Mouse (Mus musculus) thymus, adult 2 months (tissue): Measurements from ENCODE around the gene Slc6a6. TPM values are rescaled to one million over a fixed set of nuclear protein-coding genes. Genes with fewer than 3 reads are reported as not detected.

Experiments
- DNase-seq: peaks from one replicate; pipeline ENCODE4 v3.0.0; 2021
- H3K27ac ChIP-seq: fragments of 200-500 bp; 2 replicates; pipeline ENCODE4 v1.5.1; 2012; ENCODE audit warnings: low read length, control low read depth; ENCODE audit not compliant: control insufficient read depth, insufficient read depth
- H3K27me3 ChIP-seq: fragments of 200-500 bp; 2 replicates; pipeline ENCODE4 v1.6.1; 2012; ENCODE audit warnings: mild to moderate bottlenecking, low read length, moderate library complexity, mixed read lengths; ENCODE audit not compliant: control insufficient read depth, insufficient read depth
- H3K36me3 ChIP-seq: fragments of 200-500 bp; 2 replicates; pipeline ENCODE4 v1.6.1; 2012; ENCODE audit warnings: mild to moderate bottlenecking, low read length, moderate library complexity; ENCODE audit not compliant: control insufficient read depth, insufficient read depth
- H3K4me1 ChIP-seq: fragments of 200-500 bp; replicated peaks from 2 replicates; pipeline ENCODE4 v1.6.1; 2012; ENCODE audit warnings: low read length; ENCODE audit not compliant: control insufficient read depth, insufficient read depth
- H3K4me3 ChIP-seq: fragments of 200-500 bp; 2 replicates; pipeline ENCODE4 v1.5.1; 2012; ENCODE audit warnings: mild to moderate bottlenecking, low read length, control low read depth, moderate library complexity; ENCODE audit not compliant: control insufficient read depth, insufficient read depth
- CTCF ChIP-seq: fragments of 200-500 bp; IDR thresholded peaks from 2 replicates; pipeline ENCODE4 v1.5.1; 2012; ENCODE audit warnings: mild to moderate bottlenecking, control low read depth, low read length, moderate library complexity, borderline replicate concordance; ENCODE audit not compliant: control insufficient read depth, poor library complexity, insufficient read depth; ENCODE audit errors: extremely low read depth
- POLR2A ChIP-seq: fragments of 200-500 bp; IDR thresholded peaks from 2 replicates; pipeline ENCODE4 v1.6.1; 2012; ENCODE audit warnings: mild to moderate bottlenecking, low read length, control low read depth, moderate library complexity; ENCODE audit not compliant: control insufficient read depth, poor library complexity, insufficient read depth; ENCODE audit errors: extremely low read depth
- WGBS: fragments of 180-500 bp; shearing (Covaris S2); methylation state at CpG from one replicate; pipeline ENCODE4 v1.1.7; 2018; 5-methylcytosine and 5-hydroxymethylcytosine counted together
- polyA plus RNA-seq: library from polyadenylated mRNA; depleted of rRNA; stranded (reverse); fragments of >200 nt; gene quantifications from 2 replicates; pipeline ENCODE4 v1.2.3, GENCODE M21; 2012; rRNA removed

Slc6a6 gene
- 141 and 179 TPM in 2 replicates for polyA plus RNA-seq

DNA sequence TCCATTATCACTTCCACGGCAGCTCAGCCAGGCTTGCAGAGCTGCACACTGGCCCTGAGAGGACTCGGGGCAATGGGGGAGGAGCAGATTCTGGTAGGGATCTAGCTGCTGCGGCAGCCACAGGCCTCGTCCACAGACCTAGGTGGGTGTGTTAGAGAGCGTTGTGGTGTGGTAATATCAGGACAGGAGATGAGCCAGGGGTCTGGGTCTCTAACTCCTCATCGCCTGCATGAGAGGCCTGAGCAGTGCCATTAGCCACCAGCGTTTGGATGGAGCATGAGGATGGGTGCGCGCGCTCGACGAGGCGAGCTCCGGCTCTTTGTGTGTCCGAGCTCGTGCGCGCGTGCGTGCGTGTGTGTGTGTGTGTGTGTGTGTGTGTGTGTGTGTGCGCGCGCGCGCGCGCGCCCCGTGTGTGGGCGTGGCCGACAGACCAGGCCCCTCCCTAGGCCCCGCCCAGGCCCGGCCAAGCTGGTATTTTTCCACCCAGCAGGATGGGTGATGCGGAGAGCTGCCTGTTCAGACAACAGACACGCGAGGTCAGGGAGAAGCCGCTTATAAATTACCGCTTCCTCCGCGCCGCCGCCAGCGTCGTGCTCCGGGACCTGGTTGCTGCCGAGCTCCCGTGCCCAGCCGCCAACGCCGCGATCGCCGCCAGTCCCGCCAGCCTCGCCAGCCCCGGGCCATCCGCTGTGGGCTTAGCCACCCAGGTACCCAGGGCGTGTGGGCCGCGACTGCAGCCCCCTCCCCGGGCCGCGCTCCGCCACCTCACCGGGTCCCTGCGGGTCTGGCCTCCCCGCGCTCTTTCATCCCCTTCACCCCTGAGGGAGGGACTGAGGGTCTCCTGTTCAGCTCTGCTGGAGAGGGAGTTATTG lies at the start of gene Slc6a6:
TSS of gene Slc6a6 (plus strand) at position 452 of the 872 bp plus-strand sequence.
- Histone ChIP-seq H3K27ac (peak within 1 kb of the TSS; percentile 87), H3K36me3 (no peaks in the 10 kb centered on the region), H3K4me3 (peak within 1 kb of the TSS; percentile 91), H3K27me3 (no peaks in the 10 kb centered on the region), H3K4me1 (peaks cover 48% of the 10 kb centered on the region)
- TF ChIP-seq CTCF (no peak), POLR2A (peak; percentile 60; the same call in 1 of the 2 replicates)
- DNase-seq, result peak; percentile 90
- WGBS, result under 1% methylated on average over 58 of the region's 69 CpGs

- Histone ChIP-seq H3K4me1 (no peaks in the 10 kb centered on the region), H3K4me3 (no peak overlapping the region), H3K27ac (no peak overlapping the region), H3K27me3 (no peaks in the 10 kb centered on the region), H3K36me3 (no peaks in the 10 kb centered on the region)
- WGBS, result 77% methylated on average over 2 of the region's 2 CpGs
- TF ChIP-seq CTCF, result no peak
- TF ChIP-seq POLR2A, result no peak
- DNase-seq, result no peak
Observed at GRCm38 (mm10) chr6:91634417-91634816, 49.4 kb upstream of the Slc6a6 start.

GRCm38 (mm10) chr6:91634876-91635275 lies 49.0 kb upstream of the Slc6a6 start:
- TF ChIP-seq CTCF (no peak), POLR2A (no peak)
- Histone ChIP-seq H3K36me3 (no peaks in the 10 kb centered on the region), H3K27me3 (no peaks in the 10 kb centered on the region), H3K4me3 (no peak overlapping the region), H3K4me1 (no peaks in the 10 kb centered on the region), H3K27ac (no peak overlapping the region)
- 90% methylated on average over 2 of the region's 2 CpGs for WGBS
- no peak for DNase-seq

GRCm38 (mm10) chr6:91638204-91638995 lies 45.5 kb upstream of the Slc6a6 start:
- Histone ChIP-seq H3K4me3 (no peak overlapping the region), H3K4me1 (no peaks in the 10 kb centered on the region), H3K27me3 (no peaks in the 10 kb centered on the region), H3K27ac (no peak overlapping the region), H3K36me3 (no peaks in the 10 kb centered on the region)
- 68% methylated on average over 9 of the region's 9 CpGs for WGBS
- DNase-seq, result no peak
- TF ChIP-seq CTCF (no peak), POLR2A (no peak)

DNA sequence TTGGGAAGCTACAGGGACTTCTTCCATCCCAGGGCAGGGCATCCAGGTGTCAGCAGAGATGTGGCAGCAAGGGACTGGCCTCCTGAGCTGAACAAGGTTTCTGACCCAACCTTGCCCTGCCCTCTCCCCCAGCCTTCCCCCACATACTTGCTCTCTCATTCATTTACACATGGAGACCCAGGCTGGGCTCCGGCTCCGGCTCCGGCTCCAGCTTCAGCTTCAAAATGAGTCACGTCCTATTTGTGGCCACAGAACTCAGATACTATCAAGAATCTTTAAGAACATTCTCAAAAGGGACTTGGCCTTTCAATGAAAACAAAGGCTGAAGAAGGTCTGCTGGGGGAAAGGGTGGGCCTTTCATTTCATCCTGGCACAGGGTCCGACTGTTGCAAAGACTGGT lies 40.8 kb upstream of the Slc6a6 start:
- WGBS, result 96% methylated on average over 5 of the region's 5 CpGs

GRCm38 (mm10) chr6:91643416-91643921 lies 40.4 kb upstream of the Slc6a6 start:
- Histone ChIP-seq H3K4me1 (no peaks in the 10 kb centered on the region), H3K27ac (no peak overlapping the region), H3K27me3 (no peaks in the 10 kb centered on the region), H3K4me3 (no peak overlapping the region), H3K36me3 (no peaks in the 10 kb centered on the region)
- TF ChIP-seq CTCF (no peak), POLR2A (no peak)
- 98% methylated on average over 2 of the region's 2 CpGs for WGBS
- DNase-seq, result no peak

More for the DNA sequence above, 40.8 kb upstream of the Slc6a6 start:
- Histone ChIP-seq H3K4me1 (no peaks in the 10 kb centered on the region), H3K27ac (no peak overlapping the region), H3K36me3 (no peaks in the 10 kb centered on the region), H3K27me3 (no peaks in the 10 kb centered on the region), H3K4me3 (no peak overlapping the region)
- no peak for DNase-seq
- no peak for TF ChIP-seq POLR2A
- no peak for TF ChIP-seq CTCF
